Mouse (Mus musculus) cerebellum, postnatal 4 days (tissue): ENCODE measurements around the gene Icam4.

ENCODE experiments used
- DNase-seq, 2 experiments: peaks; one replicate each; pipeline ENCODE4 v3.0.0; 2022; ENCODE audit warnings: low spot score in 2 of 2, mixed read lengths in 1 of 2

Icam4 gene

DNA sequence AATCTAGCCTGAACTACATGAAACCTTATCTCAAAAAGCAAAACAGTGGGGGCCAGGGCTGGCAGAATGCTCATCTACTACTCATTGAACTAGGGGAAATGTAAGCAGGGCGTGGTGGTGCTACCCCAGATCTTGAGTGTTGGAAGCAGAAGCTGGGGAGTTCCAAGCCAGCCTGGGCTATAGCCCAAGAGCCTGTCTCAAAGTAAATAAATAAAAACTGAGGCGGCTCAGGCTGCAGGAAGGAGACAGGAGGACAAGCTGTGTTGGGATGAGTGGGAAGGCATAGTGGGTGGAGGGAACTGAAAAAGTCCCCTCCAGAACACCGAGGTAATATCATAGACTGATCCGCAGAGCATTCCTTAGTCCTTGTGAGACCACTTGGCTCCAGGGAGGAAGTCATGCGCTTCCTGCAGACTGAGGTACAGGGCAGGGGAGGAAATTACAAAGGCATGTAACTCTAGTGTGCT lies 17.3 kb upstream of the Icam4 start:
- no peak for DNase-seq

DNA sequence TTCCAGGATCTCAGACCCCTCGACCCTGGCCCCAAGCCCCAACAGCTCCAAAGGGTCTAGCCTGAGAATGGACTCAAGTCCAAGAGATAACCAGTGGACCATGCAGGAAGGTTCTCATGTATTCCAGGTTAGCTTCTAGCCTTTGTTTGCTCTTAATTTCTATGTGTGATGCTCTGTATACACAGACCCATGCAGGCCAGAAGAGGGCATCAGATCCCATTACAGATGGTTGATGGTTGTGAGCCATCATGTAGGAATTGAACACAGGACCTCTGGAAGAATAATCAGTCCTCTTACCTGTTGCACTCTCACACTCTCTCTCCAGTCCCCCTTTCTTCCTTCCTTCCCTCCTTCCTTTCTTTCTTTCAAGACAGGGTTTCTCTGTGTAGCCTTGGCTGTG lies 16.8 kb upstream of the Icam4 start:
- DNase-seq: no peak

DNA sequence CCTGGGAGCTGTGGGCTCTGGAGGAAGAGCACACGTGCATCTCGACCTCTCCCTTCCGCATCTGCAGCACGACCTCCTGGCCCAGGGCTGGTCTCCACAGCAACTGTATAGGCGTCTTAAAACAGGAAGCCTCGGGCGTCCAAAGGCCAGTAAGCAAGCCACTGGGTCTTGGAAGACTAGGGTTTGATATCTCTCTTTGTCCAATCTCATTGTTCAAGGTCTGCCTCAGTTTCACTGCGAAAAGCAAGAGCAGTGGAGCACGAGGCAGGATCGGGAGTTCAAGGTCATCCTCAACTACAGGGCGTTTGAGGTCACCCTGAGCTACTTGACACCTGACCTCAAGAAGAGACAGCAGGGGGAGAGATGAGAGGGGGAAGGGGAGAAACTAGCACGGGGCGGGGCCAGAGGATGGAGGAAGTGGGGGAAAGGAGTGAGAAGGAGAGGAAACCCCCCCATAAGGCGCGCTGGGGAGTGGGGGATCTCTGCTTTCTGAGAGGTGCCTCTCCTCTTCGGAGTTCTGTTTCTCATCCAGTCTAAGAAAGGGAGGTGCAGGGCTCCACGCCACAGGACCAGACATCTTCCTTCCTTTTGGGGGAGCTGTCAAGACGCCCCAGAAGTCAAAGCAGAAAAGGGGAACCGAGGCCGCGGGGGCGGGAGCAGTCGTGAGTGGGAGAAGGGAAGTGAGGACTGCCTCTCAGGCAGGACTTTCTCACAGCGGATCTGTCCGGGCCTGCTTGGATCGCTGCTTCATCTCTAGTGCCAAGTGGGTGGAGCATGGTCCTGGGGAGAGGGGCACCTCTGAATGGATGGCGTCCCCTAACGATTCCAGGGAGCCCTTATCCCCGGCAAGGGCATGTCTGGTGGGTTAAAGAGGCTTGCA lies 14.2 kb upstream of the Icam4 start:
- no peak for DNase-seq

- DNase-seq: no peak
Measured at GRCm38 (mm10) chr9:21015571-21016130, 13.5 kb upstream of the Icam4 start, which contains the start of gene Icam1. Gene Icam1, plus strand, starts transcription at chr9:21015985.

DNA sequence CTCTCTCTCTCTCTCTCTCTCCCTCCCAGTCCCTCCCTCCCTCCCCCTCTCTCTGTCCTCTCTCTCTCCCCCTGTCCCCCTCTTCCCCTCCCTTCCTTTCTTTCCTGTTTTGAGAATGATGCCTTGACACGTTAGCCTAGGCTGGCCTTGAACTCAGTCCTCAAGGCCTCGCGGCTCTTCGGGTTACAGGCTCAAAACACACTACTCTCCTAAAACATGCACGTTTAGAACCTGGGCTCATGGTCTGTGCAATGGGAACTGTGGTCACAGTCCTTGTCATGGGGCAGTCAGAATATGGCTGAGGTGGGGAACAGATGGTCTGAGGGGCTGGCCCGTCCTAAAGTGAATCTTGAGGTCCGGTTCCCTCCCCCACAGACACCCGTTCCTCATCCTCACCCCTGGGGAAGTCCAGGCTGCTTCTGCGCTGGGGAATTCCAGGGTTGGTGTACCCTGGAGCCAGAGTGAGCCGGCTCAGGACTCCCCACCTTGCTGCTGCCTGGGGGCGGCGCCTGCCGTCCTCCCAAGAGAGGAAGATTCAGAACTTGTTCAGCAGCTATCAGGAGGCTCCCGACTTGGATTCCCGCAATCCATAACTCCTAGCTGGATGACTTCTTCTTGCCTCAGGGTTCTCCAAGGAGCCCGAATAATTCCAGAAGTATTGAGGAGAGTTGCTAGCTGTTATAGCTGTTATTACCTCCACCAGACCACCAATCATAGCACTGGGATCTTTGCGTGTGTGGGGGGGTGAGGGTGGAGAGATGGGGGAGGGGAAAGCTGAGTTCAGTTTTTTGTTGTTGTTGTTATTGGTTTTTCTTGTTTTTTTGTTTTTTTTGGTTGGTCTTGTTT lies 12.6 kb upstream of the Icam4 start:
- no peak for DNase-seq

GRCm38 (mm10) chr9:21017177-21017575 lies 12.0 kb upstream of the Icam4 start:
- no peak for DNase-seq

GRCm38 (mm10) chr9:21018600-21018999 lies 10.6 kb upstream of the Icam4 start:
- DNase-seq: no peak

DNA sequence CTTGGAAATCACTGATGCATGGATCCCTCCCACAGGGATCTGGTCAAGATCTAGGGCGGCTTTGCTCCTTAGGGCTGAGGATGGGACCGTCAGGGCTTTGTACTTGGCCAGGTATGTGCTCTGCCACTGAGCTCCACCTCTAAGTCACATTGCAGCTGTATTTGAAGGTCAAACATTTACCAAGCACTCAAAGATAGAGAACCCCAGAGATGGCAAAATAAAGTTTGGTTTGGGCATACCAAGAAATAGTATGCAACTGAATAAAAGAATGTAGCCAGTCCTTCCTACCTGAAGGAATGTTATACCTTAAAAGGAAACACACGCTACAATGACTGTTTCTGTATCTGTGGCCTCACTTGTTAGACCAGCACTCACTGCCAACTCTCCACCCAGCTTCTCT lies 7.8 kb upstream of the Icam4 start:
- no peak for DNase-seq

- no peak for DNase-seq
Measured at GRCm38 (mm10) chr9:21022288-21022687, 6.9 kb upstream of the Icam4 start.

DNA sequence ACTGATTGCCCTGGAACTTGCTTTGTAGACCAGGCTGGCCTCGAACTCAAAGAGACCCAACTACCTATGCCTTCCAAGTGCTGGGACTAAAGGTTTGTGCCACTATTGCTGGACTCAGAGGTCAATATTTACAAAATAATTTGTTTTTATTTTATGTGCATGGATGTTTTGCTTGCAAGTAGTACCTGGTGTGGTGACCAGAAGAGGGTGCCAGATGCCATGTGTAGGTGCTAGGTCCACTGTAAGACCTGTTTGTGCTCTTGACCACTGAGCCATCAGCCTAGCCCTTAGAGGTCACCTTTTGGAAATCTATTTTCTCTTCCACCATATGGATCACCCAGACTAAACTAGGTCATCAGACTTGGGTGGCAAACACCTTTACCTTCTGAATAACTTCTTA lies 6.4 kb upstream of the Icam4 start:
- DNase-seq: no peak

GRCm38 (mm10) chr9:21025258-21025810 lies 3.8 kb upstream of the Icam4 start:
- no peak for DNase-seq

DNA sequence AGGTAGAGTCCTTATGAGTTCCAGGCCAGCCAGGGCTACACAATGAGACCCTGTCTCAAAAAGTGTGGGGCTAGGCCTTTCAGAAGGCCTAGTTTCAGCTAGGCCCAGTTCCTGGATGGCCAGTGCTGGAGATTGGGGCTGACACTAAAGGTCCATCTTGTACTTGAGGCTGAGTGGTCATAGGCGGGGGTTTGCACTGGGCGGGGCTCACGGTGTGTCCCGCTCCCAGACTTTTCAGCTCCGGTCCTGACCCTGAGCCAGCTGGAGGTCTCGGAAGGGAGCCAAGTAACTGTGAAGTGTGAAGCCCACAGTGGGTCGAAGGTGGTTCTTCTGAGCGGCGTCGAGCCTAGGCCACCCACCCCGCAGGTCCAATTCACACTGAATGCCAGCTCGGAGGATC lies 2.3 kb upstream of the Icam4 start:
- DNase-seq: no peak

DNA sequence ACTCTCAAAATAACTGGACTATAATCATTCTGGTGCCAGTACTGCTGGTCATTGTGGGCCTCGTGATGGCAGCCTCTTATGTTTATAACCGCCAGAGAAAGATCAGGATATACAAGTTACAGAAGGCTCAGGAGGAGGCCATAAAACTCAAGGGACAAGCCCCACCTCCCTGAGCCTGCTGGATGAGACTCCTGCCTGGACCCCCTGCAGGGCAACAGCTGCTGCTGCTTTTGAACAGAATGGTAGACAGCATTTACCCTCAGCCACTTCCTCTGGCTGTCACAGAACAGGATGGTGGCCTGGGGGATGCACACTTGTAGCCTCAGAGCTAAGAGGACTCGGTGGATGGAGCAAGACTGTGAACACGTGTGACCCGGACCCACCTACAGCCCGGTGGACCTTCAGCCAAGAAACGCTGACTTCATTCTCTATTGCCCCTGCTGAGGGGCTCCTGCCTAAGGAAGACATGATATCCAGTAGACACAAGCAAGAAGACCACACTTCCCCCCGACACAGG lies 1.3 kb upstream of the Icam4 start:
- DNase-seq: no peak

- no peak for DNase-seq
Measured at GRCm38 (mm10) chr9:21028560-21029110, 538 bp upstream of the Icam4 start.

- no peak for DNase-seq
Measured at GRCm38 (mm10) chr9:21030055-21030600, 955 bp downstream of the Icam4 start.

- peak; percentile 62 to 80 for DNase-seq
Measured at GRCm38 (mm10) chr9:21030781-21031250, 1.6 kb downstream of the Icam4 start.

DNA sequence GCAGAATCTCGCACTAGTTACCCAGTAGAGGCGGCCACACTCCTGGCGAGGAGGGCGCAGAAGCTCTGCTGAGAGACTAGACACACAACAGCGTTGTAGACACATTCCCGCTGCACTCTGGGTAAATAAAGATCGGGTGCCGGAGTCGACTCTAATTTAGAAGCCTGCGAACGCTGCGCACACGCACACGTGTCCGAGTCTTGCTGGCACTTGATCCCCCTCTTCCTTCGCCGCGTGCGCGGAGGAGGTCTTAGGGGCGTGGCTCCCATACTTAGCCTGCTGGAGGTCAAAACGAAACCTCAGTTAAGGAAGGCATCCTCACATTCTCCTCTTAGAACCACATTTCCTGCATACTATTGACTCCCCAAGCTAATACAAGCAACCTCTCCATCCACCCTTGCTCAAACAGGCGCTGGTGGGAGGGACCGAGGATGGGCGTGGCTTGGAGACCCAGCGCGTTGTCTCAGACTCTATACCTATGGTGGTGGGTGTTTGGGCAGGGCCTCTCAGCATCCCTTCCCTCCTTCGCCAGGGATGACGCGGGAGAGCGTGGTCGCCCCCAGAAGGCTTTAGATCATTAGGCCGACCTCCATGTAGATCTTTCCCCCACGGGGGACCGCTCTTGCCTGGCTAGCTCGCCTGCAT lies 2.2 kb downstream of the Icam4 start:
- DNase-seq: peak in 1 of 2 experiments; percentile 43

GRCm38 (mm10) chr9:21031896-21032351 lies 2.8 kb downstream of the Icam4 start, which contains the start of gene Icam5:
Gene Icam5, plus strand, starts transcription at chr9:21032073.
- DNase-seq: no peak

DNA sequence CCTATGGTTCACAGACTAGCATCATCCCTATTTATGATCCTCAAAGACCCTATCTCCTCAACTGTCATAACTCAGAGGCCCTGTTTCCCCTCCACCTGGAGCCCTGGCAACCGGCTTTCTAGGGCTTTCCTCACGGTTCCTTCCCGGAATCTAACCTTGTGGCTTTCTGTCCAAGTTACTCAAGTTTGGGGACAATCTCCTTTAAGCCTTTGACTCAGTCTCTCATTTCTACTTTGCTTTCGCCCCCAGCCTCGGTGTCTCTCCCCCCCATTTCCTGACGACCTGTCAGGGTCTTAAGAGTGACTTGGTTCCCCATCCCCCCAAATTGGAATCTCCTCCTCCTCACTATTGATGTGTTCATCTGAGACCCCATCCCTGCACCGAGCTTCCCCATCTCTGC lies 3.3 kb downstream of the Icam4 start:
- DNase-seq: no peak

DNA sequence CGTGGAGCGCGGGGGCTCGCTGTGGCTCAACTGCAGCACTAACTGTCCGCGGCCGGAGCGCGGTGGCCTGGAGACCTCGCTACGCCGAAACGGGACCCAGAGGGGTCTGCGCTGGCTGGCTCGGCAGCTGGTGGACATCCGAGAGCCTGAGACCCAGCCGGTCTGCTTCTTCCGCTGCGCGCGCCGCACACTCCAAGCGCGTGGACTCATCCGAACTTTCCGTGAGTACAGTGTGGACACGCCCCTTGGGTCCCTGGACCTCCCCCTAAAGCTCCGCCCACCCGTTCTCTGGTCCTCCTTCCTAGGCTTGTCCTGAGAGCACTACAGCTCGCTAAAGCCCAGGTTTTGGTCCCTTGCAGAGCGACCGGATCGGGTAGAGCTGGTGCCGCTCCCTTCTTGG lies 4.0 kb downstream of the Icam4 start:
- peak in 1 of 2 experiments; percentile 44 for DNase-seq
